Mouse (Mus musculus): ENCODE measurements around the gene Leng8.

- TF ChIP-seq CTCF (conservative IDR thresholded peaks at IDR 0.05; ENCODE audit: low read length) (no peak), NANOG (IDR thresholded peaks at IDR 0.05; ENCODE audit: borderline replicate concordance, low read length) (no peak)
These were observed 8.0 kb upstream of the Leng8 start for GRCm38 (mm10) chr7:4128860-4129259.

Measured in E14TG2a.4 (cell line).